Mouse (Mus musculus): Measurements from ENCODE around the gene Cep63. TPM values are rescaled to one million over a fixed set of nuclear protein-coding genes. Genes with fewer than 3 reads are reported as not detected.

The Cep63 gene
- polyA plus RNA-seq, 1 experiment = 39.6 TPM

- no peak overlapping the region for H3K27ac ChIP-seq (replicated peaks; ENCODE audit: low read depth, low read length)
- H3K4me1 ChIP-seq (ENCODE audit: control insufficient read depth, insufficient read depth, insufficient read length, low read length) = no peaks in the 10 kb centered on the region
- no peak overlapping the region for H3K4me3 ChIP-seq (ENCODE audit: insufficient read depth, low read depth, low read length)
Measured at GRCm38 (mm10) chr9:102616267-102616666, 10.1 kb downstream of the Cep63 start.

DNA sequence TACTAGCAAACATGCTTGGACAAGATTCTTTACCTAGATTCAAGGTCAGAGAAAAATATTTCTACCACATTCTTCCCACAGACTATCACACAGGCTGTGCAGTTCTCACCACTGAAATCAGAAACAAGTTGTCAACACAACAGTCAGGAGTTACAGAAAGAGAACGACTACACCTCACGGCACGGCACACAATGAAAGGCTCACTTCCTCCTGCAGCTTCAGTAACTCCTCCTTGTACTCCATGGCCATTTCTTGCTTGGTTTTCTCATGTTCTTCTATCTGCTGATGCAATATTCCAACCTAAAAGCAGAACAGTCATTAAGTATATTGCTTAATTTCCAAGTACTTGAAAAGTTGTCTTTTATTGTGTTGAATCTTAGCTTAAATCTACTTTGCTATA, 11.3 kb downstream of the Cep63 start:
- Histone ChIP-seq H3K4me3 (ENCODE audit: insufficient read depth, low read depth, low read length) (no peak overlapping the region), H3K27ac (replicated peaks; ENCODE audit: low read depth, low read length) (no peak overlapping the region), H3K4me1 (ENCODE audit: control insufficient read depth, insufficient read depth, insufficient read length, low read length) (no peaks in the 10 kb centered on the region)

DNA sequence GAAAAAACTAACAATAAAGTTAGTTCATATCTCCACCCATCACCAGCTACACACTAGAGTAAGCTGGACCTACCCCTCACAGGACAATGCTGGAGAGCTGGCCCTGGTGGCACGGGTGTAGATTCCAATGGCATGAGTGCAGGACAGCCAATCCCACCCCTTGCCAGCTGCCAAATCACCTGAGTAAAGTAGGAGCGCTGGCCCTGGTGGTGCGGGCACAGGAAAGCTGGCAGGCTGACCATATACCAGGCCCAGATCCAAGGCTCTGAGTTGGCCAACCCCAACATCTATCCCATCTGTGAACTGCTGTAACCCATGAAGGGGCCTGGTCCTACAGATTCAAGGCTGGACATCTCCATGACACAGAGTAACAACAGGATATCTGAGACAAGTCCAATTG, 17.1 kb downstream of the Cep63 start:
- H3K4me1 ChIP-seq (ENCODE audit: control insufficient read depth, insufficient read depth, insufficient read length, low read length) = no peaks in the 10 kb centered on the region
- no peak overlapping the region for H3K4me3 ChIP-seq (ENCODE audit: insufficient read depth, low read depth, low read length)
- H3K27ac ChIP-seq (replicated peaks; ENCODE audit: low read depth, low read length) = no peak overlapping the region

DNA sequence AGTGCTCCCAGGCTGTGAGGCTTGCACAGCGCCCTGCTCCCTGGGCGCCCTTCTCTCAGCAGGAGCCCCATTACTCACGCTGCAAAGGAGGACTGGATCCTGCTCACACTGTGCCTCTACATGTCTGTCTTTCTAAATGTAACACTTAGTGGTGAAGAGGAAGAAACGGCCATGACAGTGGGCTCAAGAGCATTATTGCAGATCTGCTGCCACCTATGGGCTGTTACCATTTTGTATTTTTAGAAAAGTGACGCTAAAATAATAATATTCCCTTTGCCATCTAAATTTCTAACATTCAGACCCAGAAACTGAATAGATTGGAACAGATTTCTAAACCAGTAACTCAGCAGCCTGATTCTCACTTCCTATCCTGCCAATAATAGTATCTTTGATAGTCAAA, 18.9 kb downstream of the Cep63 start:
- Histone ChIP-seq H3K4me1 (ENCODE audit: control insufficient read depth, insufficient read depth, insufficient read length, low read length) (no peaks in the 10 kb centered on the region), H3K27ac (replicated peaks; ENCODE audit: low read depth, low read length) (no peak overlapping the region), H3K4me3 (ENCODE audit: insufficient read depth, low read depth, low read length) (no peak overlapping the region)

- H3K27ac ChIP-seq (replicated peaks; ENCODE audit: low read depth, low read length) = no peak overlapping the region
- no peaks in the 10 kb centered on the region for H3K4me1 ChIP-seq (ENCODE audit: control insufficient read depth, insufficient read depth, insufficient read length, low read length)
- H3K4me3 ChIP-seq (ENCODE audit: insufficient read depth, low read depth, low read length) = no peak overlapping the region
Measured at GRCm38 (mm10) chr9:102605162-102605561, 21.2 kb downstream of the Cep63 start.

DNA sequence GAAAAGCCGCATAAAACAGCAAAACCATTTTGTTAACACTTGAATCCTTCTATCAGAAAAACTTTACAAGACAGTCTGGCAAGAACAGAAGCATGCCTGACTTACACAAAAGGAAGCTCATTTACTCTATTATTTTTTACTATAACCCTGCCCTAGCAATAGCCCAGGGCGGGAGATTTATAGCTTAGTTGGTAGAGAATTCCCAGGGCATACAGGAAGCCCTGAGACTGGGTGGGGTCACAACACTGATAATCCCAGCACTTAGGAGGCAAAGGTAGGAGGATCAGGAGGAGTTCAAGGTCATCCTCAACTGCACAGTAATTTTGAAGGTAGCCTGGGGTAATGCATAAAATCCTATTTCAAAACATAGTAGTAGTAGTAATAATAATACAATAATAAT, 24.7 kb downstream of the Cep63 start:
- no peak overlapping the region for H3K27ac ChIP-seq (replicated peaks; ENCODE audit: low read depth, low read length)
- H3K4me1 ChIP-seq (ENCODE audit: control insufficient read depth, insufficient read depth, insufficient read length, low read length) = no peaks in the 10 kb centered on the region
- no peak overlapping the region for H3K4me3 ChIP-seq (ENCODE audit: insufficient read depth, low read depth, low read length)

DNA sequence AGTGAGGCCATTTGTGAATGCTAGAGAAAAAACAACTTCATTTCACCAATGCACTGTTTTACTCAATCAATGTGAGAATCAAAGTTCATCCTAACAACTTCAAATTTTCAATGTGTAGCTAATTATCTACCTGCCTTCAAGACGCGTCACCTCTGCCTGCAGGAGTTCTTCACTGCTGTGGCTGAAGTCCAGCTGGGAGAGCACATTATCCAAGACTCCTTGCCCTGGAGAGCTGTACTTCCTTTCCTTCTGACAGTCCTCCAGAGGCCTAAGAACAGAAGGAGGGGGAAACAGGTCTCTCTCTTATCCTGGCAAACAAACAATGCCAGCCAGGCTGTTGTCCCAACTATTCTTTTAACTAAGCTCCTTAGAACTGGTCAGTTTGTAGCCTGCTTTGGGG, 25.1 kb downstream of the Cep63 start:
- H3K4me3 ChIP-seq (ENCODE audit: insufficient read depth, low read depth, low read length) = no peak overlapping the region
- H3K27ac ChIP-seq (replicated peaks; ENCODE audit: low read depth, low read length) = no peak overlapping the region
- H3K4me1 ChIP-seq (ENCODE audit: control insufficient read depth, insufficient read depth, insufficient read length, low read length) = no peaks in the 10 kb centered on the region

GRCm38 (mm10) chr9:102595662-102596436, 30.5 kb downstream of the Cep63 start:
- Histone ChIP-seq H3K4me3 (ENCODE audit: insufficient read depth, low read depth, low read length) (no peak overlapping the region), H3K27ac (replicated peaks; ENCODE audit: low read depth, low read length) (no peak overlapping the region), H3K4me1 (ENCODE audit: control insufficient read depth, insufficient read depth, insufficient read length, low read length) (no peaks in the 10 kb centered on the region)

- no peak overlapping the region for H3K4me3 ChIP-seq (ENCODE audit: insufficient read depth, low read depth, low read length)
- no peaks in the 10 kb centered on the region for H3K4me1 ChIP-seq (ENCODE audit: control insufficient read depth, insufficient read depth, insufficient read length, low read length)
Measured at GRCm38 (mm10) chr9:102594667-102595393, 31.5 kb downstream of the Cep63 start.

DNA sequence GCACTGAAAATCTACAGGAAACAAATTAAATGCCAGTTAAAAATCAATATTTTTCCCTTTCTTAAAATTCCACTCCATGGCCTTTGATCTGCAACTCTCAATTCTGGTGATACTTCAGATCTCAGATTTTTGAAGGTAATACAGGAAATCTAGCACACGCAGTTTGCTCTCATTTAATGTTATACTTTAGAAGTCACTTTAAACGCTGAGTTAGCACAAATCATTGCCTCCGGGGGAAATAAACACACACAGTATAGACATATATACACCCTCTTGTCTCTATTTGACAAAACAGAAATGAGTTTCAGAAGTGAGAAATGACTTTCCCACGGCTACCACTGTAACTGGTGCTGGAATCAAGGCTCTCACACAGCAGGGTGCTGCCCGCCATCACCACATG, 39.0 kb downstream of the Cep63 start:
- Histone ChIP-seq H3K4me1 (ENCODE audit: control insufficient read depth, insufficient read depth, insufficient read length, low read length) (no peaks in the 10 kb centered on the region), H3K4me3 (ENCODE audit: insufficient read depth, low read depth, low read length) (no peak overlapping the region), H3K27ac (replicated peaks; ENCODE audit: low read depth, low read length) (no peak overlapping the region)

More at GRCm38 (mm10) chr9:102594667-102595393, 31.5 kb downstream of the Cep63 start:
- no peak overlapping the region for H3K27ac ChIP-seq (replicated peaks; ENCODE audit: low read depth, low read length)

DNA sequence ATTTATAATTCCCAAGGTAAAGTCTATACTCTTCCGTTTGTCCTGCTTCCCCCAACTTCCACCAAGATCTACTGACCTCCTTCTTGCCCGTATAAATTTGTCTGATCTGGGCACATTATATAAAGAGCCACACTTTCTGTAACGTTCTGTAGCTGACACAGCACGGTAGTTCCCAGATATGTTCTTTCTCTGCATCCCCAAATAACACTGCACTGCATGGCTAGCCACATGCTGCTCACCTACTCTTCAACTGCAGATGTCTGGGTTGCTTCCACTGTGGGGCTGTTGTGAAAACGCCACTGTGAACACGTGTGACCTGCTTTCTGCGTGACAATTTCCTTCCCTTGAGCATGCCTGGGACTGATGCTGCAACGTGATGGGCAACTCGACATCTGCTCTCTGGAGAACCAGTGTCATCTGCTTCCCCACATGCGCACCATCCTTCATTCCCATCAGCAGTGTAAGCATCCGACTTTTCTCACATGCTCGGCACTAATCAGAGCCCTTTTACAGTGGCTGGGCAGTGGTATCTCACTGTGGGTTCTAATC, 44.3 kb downstream of the Cep63 start:
- Histone ChIP-seq H3K27ac (replicated peaks; ENCODE audit: low read depth, low read length) (no peak overlapping the region), H3K4me1 (ENCODE audit: control insufficient read depth, insufficient read depth, insufficient read length, low read length) (no peaks in the 10 kb centered on the region)

DNA sequence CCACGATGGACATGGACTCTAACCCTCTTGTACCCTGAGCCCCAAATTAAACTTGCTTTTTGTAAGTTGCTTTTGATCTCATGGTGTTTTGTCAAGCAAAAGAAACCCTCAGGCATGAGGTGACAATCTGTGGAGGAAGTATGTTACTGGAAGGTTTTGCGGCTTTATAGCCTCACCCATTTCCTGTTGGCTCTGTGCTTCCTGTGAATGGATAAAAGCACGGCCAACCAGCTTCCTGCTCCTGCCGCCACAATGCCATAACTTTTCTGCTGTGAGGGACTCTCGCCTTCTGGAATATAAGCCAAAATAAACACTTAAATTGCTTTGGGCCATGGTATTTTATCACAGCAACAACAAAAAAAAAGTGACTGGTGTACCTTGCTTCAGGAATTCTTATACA, 48.9 kb downstream of the Cep63 start:
- Histone ChIP-seq H3K4me3 (ENCODE audit: insufficient read depth, low read depth, low read length) (no peak overlapping the region), H3K4me1 (ENCODE audit: control insufficient read depth, insufficient read depth, insufficient read length, low read length) (no peaks in the 10 kb centered on the region), H3K27ac (replicated peaks; ENCODE audit: low read depth, low read length) (no peak overlapping the region)

More for the DNA sequence above, 44.3 kb downstream of the Cep63 start:
- no peak overlapping the region for H3K4me3 ChIP-seq (ENCODE audit: insufficient read depth, low read depth, low read length)

DNA sequence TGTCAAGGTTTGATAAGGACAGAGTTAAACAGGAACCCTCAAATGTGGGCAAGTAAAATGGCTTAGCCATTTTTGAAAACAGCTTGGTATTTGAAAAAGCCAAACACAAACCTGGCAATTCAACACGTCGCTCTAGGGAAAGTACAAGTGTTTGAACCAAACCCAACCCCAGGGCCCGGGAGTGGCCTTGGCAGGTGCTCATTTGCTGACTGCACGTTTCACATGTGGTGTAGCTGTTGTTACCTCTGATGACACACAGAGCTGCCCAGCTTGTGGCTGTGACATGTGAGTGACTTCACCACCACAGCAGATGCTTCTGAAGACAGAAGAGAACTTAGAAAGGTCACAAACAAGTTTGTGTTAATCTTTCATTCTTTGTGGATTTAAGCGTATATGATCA, 53.4 kb downstream of the Cep63 start:
- Histone ChIP-seq H3K4me1 (ENCODE audit: control insufficient read depth, insufficient read depth, insufficient read length, low read length) (no peaks in the 10 kb centered on the region), H3K27ac (replicated peaks; ENCODE audit: low read depth, low read length) (no peak overlapping the region), H3K4me3 (ENCODE audit: insufficient read depth, low read depth, low read length) (no peak overlapping the region)

GRCm38 (mm10) chr9:102558463-102558862, 67.9 kb downstream of the Cep63 start:
- no peak overlapping the region for H3K4me3 ChIP-seq (ENCODE audit: insufficient read depth, low read depth, low read length)
- H3K27ac ChIP-seq (replicated peaks; ENCODE audit: low read depth, low read length) = no peak overlapping the region
- no peaks in the 10 kb centered on the region for H3K4me1 ChIP-seq (ENCODE audit: control insufficient read depth, insufficient read depth, insufficient read length, low read length)

DNA sequence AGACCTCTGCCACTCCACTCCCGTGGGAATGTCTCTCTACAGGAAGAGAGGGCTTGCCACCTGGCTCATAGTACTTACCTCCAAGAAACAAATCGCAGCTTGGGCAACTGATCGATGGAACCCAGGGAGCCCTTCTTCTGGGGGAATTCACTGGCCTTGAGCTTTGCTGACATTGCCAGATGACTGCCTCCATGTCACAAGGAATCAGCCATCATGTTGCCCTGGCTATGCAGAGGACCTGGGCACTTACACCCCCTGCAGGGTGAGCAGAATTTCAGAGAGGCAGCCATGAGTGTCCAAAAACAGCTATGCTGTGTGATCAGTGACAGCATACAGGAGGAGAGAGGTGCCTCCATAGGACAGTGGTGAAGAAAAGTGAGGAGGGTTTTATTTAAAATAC, 72.6 kb downstream of the Cep63 start:
- 0 out of 2 replicates have a peak, but pooled peaks cover 3% of the 10 kb centered on the region for H3K4me1 ChIP-seq (ENCODE audit: control insufficient read depth, insufficient read depth, insufficient read length, low read length)
- H3K27ac ChIP-seq (replicated peaks; ENCODE audit: low read depth, low read length) = no peak overlapping the region
- H3K4me3 ChIP-seq (ENCODE audit: insufficient read depth, low read depth, low read length) = no peak overlapping the region
